Comparison of ENCODE assay signal across 28 mouse cellular contexts in the genomic region with DNA sequence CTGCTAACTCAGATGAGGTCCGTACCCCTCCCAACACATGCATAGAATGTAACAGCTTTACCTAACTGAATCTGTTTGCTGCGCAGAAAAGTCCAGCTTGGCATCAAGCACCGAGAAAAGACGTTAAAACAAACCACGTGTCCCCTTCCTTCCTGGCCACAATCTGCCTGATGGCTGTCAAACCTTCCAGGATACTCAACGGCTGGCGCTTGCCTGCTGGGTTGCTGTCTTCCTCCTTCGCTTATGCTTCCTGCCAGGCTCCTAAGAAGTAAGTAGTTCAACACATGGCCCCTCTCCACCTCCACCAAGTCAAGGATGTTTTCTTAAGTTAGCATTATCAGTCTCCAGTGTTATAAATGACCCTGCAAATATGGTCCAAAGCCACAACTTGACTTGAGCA. TPM values are rescaled to one million over a fixed set of nuclear protein-coding genes. Genes with fewer than 3 reads are reported as not detected.
DNase-seq lines count a peak whose midpoint lies in the region; ATAC-seq and TF ChIP-seq lines count a peak whose summit lies in the region.
"Had no signal": no experiment of that assay in that cellular context is flagged by ENCODE, and none has a peak within 500 bp of the region (broad histone marks: within the 10 kb centered on the region; RNA-seq: fewer than 3 reads in every experiment).

No protein-coding gene starts in this region.

- H3K4me1 ChIP-seq in heart, embryonic 12.5 days (replicated peaks), result 0 out of 2 replicates have a peak, but pooled peaks cover 6% of the 10 kb centered on the region
- no peaks in the 10 kb centered on the region; the same call in 1 of the 2 replicates for H3K4me1 ChIP-seq in liver, embryonic 13.5 days (replicated peaks)
- H3K4me1 ChIP-seq: heart, embryonic 15.5 days; hindbrain, embryonic 15.5 days had no signal

- DNase-seq in heart, adult 9 months (ENCODE audit: low spot score in 2 of 2), result no peak
- no peak for DNase-seq in liver, embryonic 13.5 days
- DNase-seq in liver, result no peak
- peak; percentile 42 for DNase-seq in thymus, postnatal 25 days
- DNase-seq in cerebellum, adult 9-11 months, result no peak
- DNase-seq in left cerebral cortex, adult 2 months (ENCODE audit: extremely low spot score in 1 of 2, low spot score in 2 of 2), result no peak
- DNase-seq: adrenal gland, postnatal 10 days; cerebellum, adult 11 months; cerebellum, adult 9-10 months; cerebellum, postnatal 36 days; forebrain, postnatal 0 days; gastrocnemius, postnatal 25 days; heart, adult 11 months; heart, postnatal 14 days had no signal

- no peaks in the 10 kb centered on the region for H3K36me3 ChIP-seq in heart, embryonic 12.5 days
- H3K36me3 ChIP-seq in liver, embryonic 13.5 days, result no peaks in the 10 kb centered on the region
- H3K36me3 ChIP-seq: embryonic facial prominence, embryonic 10.5 days; heart, embryonic 10.5 days; heart, embryonic 15.5 days; hindbrain, embryonic 10.5 days; hindbrain, embryonic 15.5 days had no signal

- intact Hi-C loops in left cerebral cortex, adult 2 months (cut with DNase I), result no loop called here

- H3K27me3 ChIP-seq in heart, embryonic 12.5 days (replicated peaks), result 0 out of 2 replicates have a peak, but pooled peaks cover 4% of the 10 kb centered on the region
- H3K27me3 ChIP-seq in liver, embryonic 13.5 days, result no peaks in the 10 kb centered on the region
- H3K27me3 ChIP-seq: forebrain, embryonic 13.5 days; heart, embryonic 15.5 days; hindbrain, embryonic 15.5 days had no signal

- no peak overlapping the region for H3K4me3 ChIP-seq in heart, embryonic 12.5 days
- no peak overlapping the region for H3K4me3 ChIP-seq in liver, embryonic 13.5 days (replicated peaks)
- H3K4me3 ChIP-seq in left cerebral cortex, adult 2 months, result no peak overlapping the region
- H3K4me3 ChIP-seq: embryonic facial prominence, embryonic 10.5 days; forebrain, embryonic 13.5 days; heart, embryonic 10.5 days; heart, embryonic 15.5 days; hindbrain, embryonic 10.5 days; hindbrain, embryonic 15.5 days had no signal

- H3K27ac ChIP-seq in heart, embryonic 12.5 days (ENCODE audit: poor library complexity, severe bottlenecking), result no peak overlapping the region
- 0 out of 2 replicates have a peak overlapping the region, but pooled peaks have one; percentile 9 for H3K27ac ChIP-seq in liver, embryonic 13.5 days
- H3K27ac ChIP-seq in left cerebral cortex, adult 2 months, result no peak overlapping the region
- H3K27ac ChIP-seq: embryonic facial prominence, embryonic 10.5 days; forebrain, embryonic 13.5 days; heart, embryonic 10.5 days; heart, embryonic 15.5 days; hindbrain, embryonic 10.5 days; hindbrain, embryonic 15.5 days had no signal

- H3K4me2 ChIP-seq in heart, embryonic 12.5 days, result no peak overlapping the region
- H3K4me2 ChIP-seq in liver, embryonic 13.5 days, result no peak overlapping the region
- H3K4me2 ChIP-seq: forebrain, embryonic 13.5 days; heart, embryonic 15.5 days; hindbrain, embryonic 15.5 days had no signal

- ATAC-seq in heart, embryonic 12.5 days (ENCODE audit: insufficient number of reproducible peaks, low FRiP score), result 0 out of 2 replicates have a peak, but pooled peaks have one; percentile 18
- no peak for ATAC-seq in liver, embryonic 13.5 days (ENCODE audit: low read depth)
- peak; percentile 17; the same call in 1 of the 2 replicates for ATAC-seq in granulocyte monocyte progenitor cell, adult 5-6 weeks (replicated peaks; ENCODE audit: poor library complexity, severe bottlenecking)
- ATAC-seq: forebrain, embryonic 13.5 days; forebrain, postnatal 0 days had no signal

- H3K9me3 ChIP-seq in heart, embryonic 12.5 days (replicated peaks), result peaks cover 6% of the 10 kb centered on the region; the same call in 1 of the 2 replicates
- no peaks in the 10 kb centered on the region for H3K9me3 ChIP-seq in liver, embryonic 13.5 days (replicated peaks)
- H3K9me3 ChIP-seq: embryonic facial prominence, embryonic 10.5 days; forebrain, embryonic 13.5 days; heart, embryonic 10.5 days; heart, embryonic 15.5 days; hindbrain, embryonic 15.5 days had no signal

- no peak for TF ChIP-seq CTCF in left cerebral cortex, adult 2 months (IDR thresholded peaks at IDR 0.05)

- H3K9ac ChIP-seq in heart, embryonic 12.5 days, result no peak overlapping the region
- H3K9ac ChIP-seq in liver, embryonic 13.5 days, result no peak overlapping the region
- H3K9ac ChIP-seq: forebrain, embryonic 13.5 days; forebrain, postnatal 0 days; heart, embryonic 15.5 days; hindbrain, embryonic 15.5 days had no signal

- 52% methylated on average over 8 of the region's 8 CpGs for WGBS in heart, embryonic 12.5 days
- 15% methylated on average over 8 of the region's 8 CpGs for WGBS in liver, embryonic 13.5 days (ENCODE audit: insufficient replicate concordance)

RNA-seq across cellular contexts. Expression of a gene that starts 9.7 kb away (rescaled TPM):
- not detected in 2 replicates for polyA plus RNA-seq in heart, embryonic 12.5 days (2016; fragmentation: Nextera tagmentation; extraction: Ambion mirVana)
- not detected in 2 replicates for polyA plus RNA-seq in liver, embryonic 13.5 days (2015; fragmentation: Nextera tagmentation; extraction: Ambion mirVana)
- not detected in 2 replicates for total RNA-seq in granulocyte monocyte progenitor cell, adult 5-6 weeks (2014; fragmentation: Nextera tagmentation)
- not detected in 2 replicates for total RNA-seq in granulocyte monocyte progenitor cell, adult 5-6 weeks (2017)
- total RNA-seq in left cerebral cortex, adult 2 months (2021), result not detected
- total RNA-seq: forebrain, postnatal 0 days; gastrocnemius, adult 18-20 months; gastrocnemius, postnatal 25 days; MEL had no signal
- polyA plus RNA-seq: brain, embryonic 14.5 days; C2C12; embryonic facial prominence, embryonic 10.5 days; embryonic facial prominence, embryonic 14.5 days; forebrain, embryonic 13.5 days; forebrain, postnatal 0 days; heart, embryonic 10.5 days; heart, embryonic 15.5 days; hindbrain, embryonic 10.5 days; hindbrain, embryonic 15.5 days had no signal

RNA-seq across cellular contexts. Expression of a gene that starts 11.3 kb away (rescaled TPM):
- polyA plus RNA-seq in heart, embryonic 12.5 days (2016; fragmentation: Nextera tagmentation; extraction: Ambion mirVana), result not detected in 2 replicates
- 0.43 TPM in 1 of 2 replicates, not detected in the other for polyA plus RNA-seq in liver, embryonic 13.5 days (2015; fragmentation: Nextera tagmentation; extraction: Ambion mirVana)
- total RNA-seq in granulocyte monocyte progenitor cell, adult 5-6 weeks (2014; fragmentation: Nextera tagmentation), result not detected in 2 replicates
- not detected in 2 replicates for total RNA-seq in granulocyte monocyte progenitor cell, adult 5-6 weeks (2017)
- total RNA-seq in left cerebral cortex, adult 2 months (2021), result not detected
- total RNA-seq: adrenal gland, postnatal 10 days; adrenal gland, postnatal 4 days; forebrain, postnatal 0 days; gastrocnemius, adult 18-20 months; gastrocnemius, postnatal 25 days; heart, postnatal 14 days; MEL had no signal
- polyA plus RNA-seq: brain, embryonic 14.5 days; C2C12; embryonic facial prominence, embryonic 10.5 days; embryonic facial prominence, embryonic 14.5 days; forebrain, embryonic 13.5 days; forebrain, postnatal 0 days; heart, embryonic 15.5 days; hindbrain, embryonic 10.5 days; hindbrain, embryonic 15.5 days had no signal

RNA-seq across cellular contexts. Expression of a gene that starts 24.3 kb away (rescaled TPM):
- polyA plus RNA-seq in heart, embryonic 12.5 days (2016; fragmentation: Nextera tagmentation; extraction: Ambion mirVana), result not detected in 2 replicates
- polyA plus RNA-seq in liver, embryonic 13.5 days (2015; fragmentation: Nextera tagmentation; extraction: Ambion mirVana), result 4.7 and 6.0 TPM in 2 replicates
- not detected in 2 replicates for total RNA-seq in granulocyte monocyte progenitor cell, adult 5-6 weeks (2014; fragmentation: Nextera tagmentation)
- total RNA-seq in granulocyte monocyte progenitor cell, adult 5-6 weeks (2017), result not detected in 2 replicates
- total RNA-seq in left cerebral cortex, adult 2 months (2021), result not detected
- total RNA-seq: adrenal gland, postnatal 10 days; adrenal gland, postnatal 4 days; forebrain, postnatal 0 days; gastrocnemius, adult 18-20 months; gastrocnemius, postnatal 25 days; heart, postnatal 14 days; MEL had no signal
- polyA plus RNA-seq: C2C12; embryonic facial prominence, embryonic 10.5 days; embryonic facial prominence, embryonic 14.5 days; heart, embryonic 15.5 days; hindbrain, embryonic 10.5 days had no signal

RNA-seq across cellular contexts. Expression of a gene that starts 45.0 kb away (rescaled TPM):
- polyA plus RNA-seq in heart, embryonic 12.5 days (2016; fragmentation: Nextera tagmentation; extraction: Ambion mirVana), result not detected in 2 replicates
- polyA plus RNA-seq in liver, embryonic 13.5 days (2015; fragmentation: Nextera tagmentation; extraction: Ambion mirVana), result 0.12 and 0.16 TPM in 2 replicates
- 13.1 and 18.0 TPM in 2 replicates for total RNA-seq in granulocyte monocyte progenitor cell, adult 5-6 weeks (2014; fragmentation: Nextera tagmentation)
- 2.6 and 3.7 TPM in 2 replicates for total RNA-seq in granulocyte monocyte progenitor cell, adult 5-6 weeks (2017)
- not detected for total RNA-seq in left cerebral cortex, adult 2 months (2021)
- total RNA-seq: forebrain, postnatal 0 days; gastrocnemius, adult 18-20 months; gastrocnemius, postnatal 25 days; heart, postnatal 14 days had no signal
- polyA plus RNA-seq: brain, embryonic 14.5 days; C2C12; embryonic facial prominence, embryonic 10.5 days; forebrain, embryonic 13.5 days; forebrain, postnatal 0 days; heart, embryonic 10.5 days; heart, embryonic 15.5 days; hindbrain, embryonic 10.5 days; hindbrain, embryonic 15.5 days had no signal

RNA-seq across cellular contexts. Expression of a gene that starts 53.9 kb away (rescaled TPM):
- 0.46 and 0.80 TPM in 2 replicates for polyA plus RNA-seq in heart, embryonic 12.5 days (2016; fragmentation: Nextera tagmentation; extraction: Ambion mirVana)
- 18.8 and 19.9 TPM in 2 replicates for polyA plus RNA-seq in liver, embryonic 13.5 days (2015; fragmentation: Nextera tagmentation; extraction: Ambion mirVana)
- 36.4 and 50.2 TPM in 2 replicates for total RNA-seq in granulocyte monocyte progenitor cell, adult 5-6 weeks (2014; fragmentation: Nextera tagmentation)
- 35.5 and 39.5 TPM in 2 replicates for total RNA-seq in granulocyte monocyte progenitor cell, adult 5-6 weeks (2017)
- not detected for total RNA-seq in left cerebral cortex, adult 2 months (2021)
- total RNA-seq: gastrocnemius, adult 18-20 months had no signal
- polyA plus RNA-seq: C2C12; forebrain, postnatal 0 days; hindbrain, embryonic 15.5 days had no signal
